ENCODE assay signal across 11 mouse cellular contexts in genomic region chr3:60513337-60513736, GRCm38 (mm10). TPM values are rescaled to one million over a fixed set of nuclear protein-coding genes. Genes with fewer than 3 reads are reported as not detected.
DNase-seq lines count a peak whose midpoint lies in the region; ATAC-seq lines count a peak whose summit lies in the region.
"Had no signal": no experiment of that assay in that cellular context is flagged by ENCODE, and none has a peak within 500 bp of the region (broad histone marks: within the 10 kb centered on the region; RNA-seq: fewer than 3 reads in every experiment).

No protein-coding gene starts in this region.

- ATAC-seq in heart, embryonic 14.5 days (ENCODE audit: insufficient number of reproducible peaks, insufficient read depth, low FRiP score, low read depth), result no peak
- ATAC-seq in midbrain, embryonic 15.5 days (replicated peaks), result peak; percentile 30; the same call in 1 of the 2 replicates
- no peak for ATAC-seq in midbrain, embryonic 14.5 days (ENCODE audit: low FRiP score, low TSS enrichment)
- no peak for ATAC-seq in embryonic facial prominence, embryonic 14.5 days (ENCODE audit: low read depth)
- peak; percentile 37; the same call in 1 of the 2 replicates for ATAC-seq in intestine, embryonic 16.5 days

- WGBS in heart, embryonic 14.5 days, result 47% methylated on average over 7 of the region's 7 CpGs
- 29% methylated on average over 7 of the region's 7 CpGs for WGBS in midbrain, embryonic 15.5 days
- WGBS in midbrain, embryonic 14.5 days, result 13% methylated on average over 7 of the region's 7 CpGs
- 33% methylated on average over 7 of the region's 7 CpGs for WGBS in embryonic facial prominence, embryonic 14.5 days
- 60% methylated on average over 7 of the region's 7 CpGs for WGBS in intestine, embryonic 16.5 days

- peak overlapping the region; percentile 40 to 65; a peak in 3 of 4 replicates for H3K27ac ChIP-seq in heart, embryonic 14.5 days (replicated peaks in 1 of 2; ENCODE audit: control insufficient read depth in 1 of 2, insufficient read depth in 1 of 2, low read depth in 2 of 2, low read length in 2 of 2)
- no peak overlapping the region for H3K27ac ChIP-seq in midbrain, embryonic 15.5 days
- H3K27ac ChIP-seq in midbrain, embryonic 14.5 days (replicated peaks; ENCODE audit: low read depth, low read length), result no peak overlapping the region
- H3K27ac ChIP-seq in embryonic facial prominence, embryonic 14.5 days (replicated peaks; ENCODE audit: low read depth, low read length), result no peak overlapping the region
- no peak overlapping the region for H3K27ac ChIP-seq in intestine, embryonic 16.5 days (ENCODE audit: low read length)
- H3K27ac ChIP-seq: embryonic facial prominence, embryonic 15.5 days; liver, embryonic 15.5 days had no signal

- H3K36me3 ChIP-seq in heart, embryonic 14.5 days (ENCODE audit: control insufficient read depth, insufficient read depth, low read length), result no peaks in the 10 kb centered on the region
- no peaks in the 10 kb centered on the region for H3K36me3 ChIP-seq in midbrain, embryonic 15.5 days (replicated peaks)
- no peaks in the 10 kb centered on the region for H3K36me3 ChIP-seq in midbrain, embryonic 14.5 days (ENCODE audit: control insufficient read depth, insufficient read depth, low read length)
- no peaks in the 10 kb centered on the region for H3K36me3 ChIP-seq in embryonic facial prominence, embryonic 14.5 days (ENCODE audit: control insufficient read depth, insufficient read depth, low read length)
- H3K36me3 ChIP-seq in intestine, embryonic 16.5 days (ENCODE audit: control insufficient read depth, insufficient read depth, low read length), result no peaks in the 10 kb centered on the region
- H3K36me3 ChIP-seq: embryonic facial prominence, embryonic 15.5 days; liver, embryonic 15.5 days had no signal

- H3K9ac ChIP-seq in heart, embryonic 14.5 days (ENCODE audit: low read length), result no peak overlapping the region
- H3K9ac ChIP-seq in midbrain, embryonic 15.5 days, result no peak overlapping the region
- H3K9ac ChIP-seq in midbrain, embryonic 14.5 days (replicated peaks; ENCODE audit: low read length), result no peak overlapping the region
- no peak overlapping the region for H3K9ac ChIP-seq in embryonic facial prominence, embryonic 14.5 days (ENCODE audit: low read depth, low read length)
- no peak overlapping the region for H3K9ac ChIP-seq in intestine, embryonic 16.5 days (ENCODE audit: low read depth, low read length)
- H3K9ac ChIP-seq: embryonic facial prominence, embryonic 15.5 days; liver, embryonic 15.5 days had no signal

- H3K27me3 ChIP-seq in heart, embryonic 14.5 days (ENCODE audit: control insufficient read depth, insufficient read depth, low read length), result no peaks in the 10 kb centered on the region
- no peaks in the 10 kb centered on the region for H3K27me3 ChIP-seq in midbrain, embryonic 15.5 days (replicated peaks)
- H3K27me3 ChIP-seq in midbrain, embryonic 14.5 days (ENCODE audit: control insufficient read depth, insufficient read depth, low read length), result no peaks in the 10 kb centered on the region
- no peaks in the 10 kb centered on the region for H3K27me3 ChIP-seq in embryonic facial prominence, embryonic 14.5 days (replicated peaks; ENCODE audit: control insufficient read depth, insufficient read depth, low read length)
- H3K27me3 ChIP-seq in intestine, embryonic 16.5 days (replicated peaks; ENCODE audit: control insufficient read depth, insufficient read depth, low read length), result no peaks in the 10 kb centered on the region
- H3K27me3 ChIP-seq: embryonic facial prominence, embryonic 15.5 days; liver, embryonic 15.5 days had no signal

- no peak for DNase-seq in heart, adult 8-10 months (ENCODE audit: low spot score)
- no peak for DNase-seq in midbrain, embryonic 14.5 days
- DNase-seq in embryonic facial prominence, embryonic 14.5 days (ENCODE audit: low spot score), result peak; percentile 45
- DNase-seq in thymus, postnatal 4 days, result no peak
- DNase-seq in kidney, postnatal 25 days, result no peak
- DNase-seq: adrenal gland, postnatal 10 days had no signal

- H3K4me3 ChIP-seq in heart, embryonic 14.5 days (ENCODE audit: control insufficient read depth in 1 of 2, insufficient read depth in 1 of 2, low read depth in 1 of 2, low read length in 2 of 2), result no peak overlapping the region
- H3K4me3 ChIP-seq in midbrain, embryonic 15.5 days, result no peak overlapping the region
- H3K4me3 ChIP-seq in midbrain, embryonic 14.5 days (replicated peaks; ENCODE audit: low read depth, low read length), result no peak overlapping the region
- no peak overlapping the region for H3K4me3 ChIP-seq in embryonic facial prominence, embryonic 14.5 days (ENCODE audit: low read depth, low read length)
- no peak overlapping the region for H3K4me3 ChIP-seq in intestine, embryonic 16.5 days (ENCODE audit: low read length)
- H3K4me3 ChIP-seq: embryonic facial prominence, embryonic 15.5 days; liver, embryonic 15.5 days had no signal

- H3K4me2 ChIP-seq in heart, embryonic 14.5 days (ENCODE audit: low read length), result no peak overlapping the region
- no peak overlapping the region for H3K4me2 ChIP-seq in midbrain, embryonic 15.5 days
- no peak overlapping the region for H3K4me2 ChIP-seq in midbrain, embryonic 14.5 days (ENCODE audit: low read length)
- no peak overlapping the region for H3K4me2 ChIP-seq in embryonic facial prominence, embryonic 14.5 days (ENCODE audit: low read depth, low read length)
- H3K4me2 ChIP-seq in intestine, embryonic 16.5 days (ENCODE audit: low read depth, low read length), result no peak overlapping the region
- H3K4me2 ChIP-seq: embryonic facial prominence, embryonic 15.5 days; liver, embryonic 15.5 days had no signal

- peaks cover 19 to 51% of the 10 kb centered on the region in 2 experiments for H3K4me1 ChIP-seq in heart, embryonic 14.5 days (ENCODE audit: control insufficient read depth in 2 of 2, insufficient read depth in 2 of 2, low read length in 2 of 2)
- no peaks in the 10 kb centered on the region for H3K4me1 ChIP-seq in midbrain, embryonic 15.5 days
- no peaks in the 10 kb centered on the region for H3K4me1 ChIP-seq in midbrain, embryonic 14.5 days (ENCODE audit: control insufficient read depth, insufficient read depth, low read length)
- H3K4me1 ChIP-seq in embryonic facial prominence, embryonic 14.5 days (ENCODE audit: control insufficient read depth, insufficient read depth, low read length), result peaks cover 18% of the 10 kb centered on the region; the same call in 1 of the 2 replicates
- H3K4me1 ChIP-seq in intestine, embryonic 16.5 days (ENCODE audit: control insufficient read depth, insufficient read depth, low read length), result peaks cover 19% of the 10 kb centered on the region

- H3K9me3 ChIP-seq in heart, embryonic 14.5 days (ENCODE audit: control insufficient read depth, low read length), result no peaks in the 10 kb centered on the region
- no peaks in the 10 kb centered on the region for H3K9me3 ChIP-seq in midbrain, embryonic 15.5 days
- no peaks in the 10 kb centered on the region for H3K9me3 ChIP-seq in midbrain, embryonic 14.5 days (ENCODE audit: control insufficient read depth, low read length)
- H3K9me3 ChIP-seq in embryonic facial prominence, embryonic 14.5 days (ENCODE audit: control insufficient read depth, low read length), result no peaks in the 10 kb centered on the region
- no peaks in the 10 kb centered on the region for H3K9me3 ChIP-seq in intestine, embryonic 16.5 days (ENCODE audit: control insufficient read depth, low read length)
- H3K9me3 ChIP-seq: embryonic facial prominence, embryonic 15.5 days; liver, embryonic 15.5 days had no signal

RNA-seq across cellular contexts. Expression of gene Mbnl1, which starts 40.7 kb away (rescaled TPM):
- 92.7 and 93.2 TPM in 2 replicates for polyA plus RNA-seq in heart, embryonic 14.5 days (2014; fragmentation: Nextera tagmentation; extraction: Ambion mirVana)
- total RNA-seq in heart, adult 8-10 months (2022), result 100 to 1,000 TPM; 226 to 256 (median 245) TPM
- polyA plus RNA-seq in midbrain, embryonic 15.5 days (2015; fragmentation: Nextera tagmentation; extraction: Ambion mirVana), result 46.6 and 48.4 TPM in 2 replicates
- polyA plus RNA-seq in midbrain, embryonic 14.5 days (2014; fragmentation: Nextera tagmentation; extraction: Ambion mirVana), result 58.0 and 66.8 TPM in 2 replicates
- polyA plus RNA-seq in embryonic facial prominence, embryonic 14.5 days (2014; fragmentation: Nextera tagmentation; extraction: Ambion mirVana), result 110 and 113 TPM in 2 replicates
- polyA plus RNA-seq in intestine, embryonic 16.5 days (2015; fragmentation: Nextera tagmentation; extraction: Ambion mirVana), result 94.3 and 98.2 TPM in 2 replicates

Comparison
In these comparisons a context has a peak if more than half of its experiments do, and no peak if none do; other contexts are left out.
1. ATAC-seq: peak in midbrain, embryonic 15.5 days (single experiment) and intestine, embryonic 16.5 days (single experiment); none in heart, embryonic 14.5 days (single experiment), midbrain, embryonic 14.5 days (single experiment) and embryonic facial prominence, embryonic 14.5 days (single experiment).
2. H3K27ac ChIP-seq: peak in heart, embryonic 14.5 days (2 of 2); none in midbrain, embryonic 15.5 days (single experiment), midbrain, embryonic 14.5 days (single experiment), embryonic facial prominence, embryonic 14.5 days (single experiment) and intestine, embryonic 16.5 days (single experiment).